Mouse (Mus musculus): ENCODE data around the gene Focad. TPM values are rescaled to one million over a fixed set of nuclear protein-coding genes. Genes with fewer than 3 reads are reported as not detected.

Gene Focad
- total and polyA plus RNA-seq, 2 experiments from 2014 or later = 9.2 to 34.1 TPM

GRCm38 (mm10) chr4:88082381-88082780 lies 12.0 kb upstream of the Focad start:
- no peaks in the 10 kb centered on the region for H3K27me3 ChIP-seq (ENCODE audit: insufficient read depth, low read length)
- no peaks in the 10 kb centered on the region for H3K4me1 ChIP-seq (ENCODE audit: insufficient read depth, low read length)
- H3K4me2 ChIP-seq (ENCODE audit: low read depth, low read length) = no peak overlapping the region
- ATAC-seq (no peak), DNase-seq (ENCODE audit: low spot score) (no peak)
- 84% methylated on average over 4 of the region's 4 CpGs for WGBS
- no peak for TF ChIP-seq CTCF (IDR thresholded peaks at IDR 0.05; ENCODE audit: low read depth)
- H3K36me3 ChIP-seq (ENCODE audit: insufficient read depth, low read length) = no peaks in the 10 kb centered on the region
- no peak overlapping the region for H3K4me3 ChIP-seq (ENCODE audit: low read length)
- no peak overlapping the region for H3K9ac ChIP-seq (replicated peaks; ENCODE audit: low read length)
- H3K27ac ChIP-seq = no peak overlapping the region
- H3K9me3 ChIP-seq (ENCODE audit: low read length) = no peaks in the 10 kb centered on the region

- H3K4me2 ChIP-seq (ENCODE audit: low read depth, low read length) = no peak overlapping the region
- no peak overlapping the region for H3K9ac ChIP-seq (replicated peaks; ENCODE audit: low read length)
- DNase-seq (ENCODE audit: low spot score) = no peak
- ATAC-seq = no peak
- H3K27me3 ChIP-seq (ENCODE audit: insufficient read depth, low read length) = no peaks in the 10 kb centered on the region
- no peaks in the 10 kb centered on the region for H3K36me3 ChIP-seq (ENCODE audit: insufficient read depth, low read length)
- no peak for TF ChIP-seq CTCF (IDR thresholded peaks at IDR 0.05; ENCODE audit: low read depth)
- H3K9me3 ChIP-seq (ENCODE audit: low read length) = no peaks in the 10 kb centered on the region
- no peak overlapping the region for H3K4me3 ChIP-seq (ENCODE audit: low read length)
- no peaks in the 10 kb centered on the region for H3K4me1 ChIP-seq (ENCODE audit: insufficient read depth, low read length)
- H3K27ac ChIP-seq = no peak overlapping the region
- 72% methylated on average over 3 of the region's 3 CpGs for WGBS
These were observed 10.6 kb upstream of the Focad start for GRCm38 (mm10) chr4:88083781-88084180.

GRCm38 (mm10) chr4:88090316-88090715 lies 4.1 kb upstream of the Focad start:
- no peak overlapping the region for H3K4me3 ChIP-seq (ENCODE audit: low read length)
- peak; percentile 10 for DNase-seq (ENCODE audit: low spot score)
- no peaks in the 10 kb centered on the region for H3K27me3 ChIP-seq (ENCODE audit: insufficient read depth, low read length)
- no peak overlapping the region for H3K4me2 ChIP-seq (ENCODE audit: low read depth, low read length)
- H3K9me3 ChIP-seq (ENCODE audit: low read length) = no peaks in the 10 kb centered on the region
- TF ChIP-seq CTCF (IDR thresholded peaks at IDR 0.05; ENCODE audit: low read depth) = no peak
- H3K4me1 ChIP-seq (ENCODE audit: insufficient read depth, low read length) = no peaks in the 10 kb centered on the region
- no peak for ATAC-seq
- no peak overlapping the region for H3K27ac ChIP-seq
- 55% methylated on average over 2 of the region's 2 CpGs for WGBS
- no peak overlapping the region for H3K9ac ChIP-seq (replicated peaks; ENCODE audit: low read length)
- no peaks in the 10 kb centered on the region for H3K36me3 ChIP-seq (ENCODE audit: insufficient read depth, low read length)

GRCm38 (mm10) chr4:88094768-88095420 lies 465 bp downstream of the Focad start:
- no peaks in the 10 kb centered on the region for H3K27me3 ChIP-seq (ENCODE audit: insufficient read depth, low read length)
- DNase-seq (ENCODE audit: low spot score) (peak; percentile 36), ATAC-seq (peak; percentile 71)
- TF ChIP-seq CTCF (IDR thresholded peaks at IDR 0.05; ENCODE audit: low read depth) = no peak
- peak overlapping the region; percentile 72 for H3K4me3 ChIP-seq (ENCODE audit: low read length)
- under 1% methylated on average over 30 of the region's 30 CpGs for WGBS
- no peaks in the 10 kb centered on the region for H3K9me3 ChIP-seq (ENCODE audit: low read length)
- peak overlapping the region; percentile 74 for H3K9ac ChIP-seq (replicated peaks; ENCODE audit: low read length)
- H3K4me2 ChIP-seq (ENCODE audit: low read depth, low read length) = peak overlapping the region; percentile 81
- H3K27ac ChIP-seq = peak overlapping the region; percentile 78
- H3K4me1 ChIP-seq (ENCODE audit: insufficient read depth, low read length) = no peaks in the 10 kb centered on the region
- H3K36me3 ChIP-seq (ENCODE audit: insufficient read depth, low read length) = no peaks in the 10 kb centered on the region

GRCm38 (mm10) chr4:88095693-88096092 lies 1.3 kb downstream of the Focad start:
- Histone ChIP-seq H3K4me1 (ENCODE audit: insufficient read depth, low read length) (no peaks in the 10 kb centered on the region), H3K9me3 (ENCODE audit: low read length) (no peaks in the 10 kb centered on the region), H3K27ac (no peak overlapping the region), H3K36me3 (ENCODE audit: insufficient read depth, low read length) (no peaks in the 10 kb centered on the region), H3K9ac (replicated peaks; ENCODE audit: low read length) (no peak overlapping the region), H3K27me3 (ENCODE audit: insufficient read depth, low read length) (no peaks in the 10 kb centered on the region), H3K4me2 (ENCODE audit: low read depth, low read length) (peak overlapping the region; percentile 81), H3K4me3 (ENCODE audit: low read length) (no peak overlapping the region)
- 75% methylated on average over 2 of the region's 2 CpGs for WGBS
- DNase-seq (ENCODE audit: low spot score) (no peak), ATAC-seq (no peak)
- no peak for TF ChIP-seq CTCF (IDR thresholded peaks at IDR 0.05; ENCODE audit: low read depth)

- DNase-seq (ENCODE audit: low spot score) = no peak
- H3K4me2 ChIP-seq (ENCODE audit: low read depth, low read length) = no peak overlapping the region
- 53% methylated on average over 3 of the region's 3 CpGs for WGBS
- no peak overlapping the region for H3K9ac ChIP-seq (replicated peaks; ENCODE audit: low read length)
- H3K36me3 ChIP-seq (ENCODE audit: insufficient read depth, low read length) = no peaks in the 10 kb centered on the region
- H3K9me3 ChIP-seq (ENCODE audit: low read length) = no peaks in the 10 kb centered on the region
- no peak overlapping the region for H3K4me3 ChIP-seq (ENCODE audit: low read length)
- no peaks in the 10 kb centered on the region for H3K27me3 ChIP-seq (ENCODE audit: insufficient read depth, low read length)
- no peak for TF ChIP-seq CTCF (IDR thresholded peaks at IDR 0.05; ENCODE audit: low read depth)
- no peak for ATAC-seq
- H3K27ac ChIP-seq = no peak overlapping the region
- no peaks in the 10 kb centered on the region for H3K4me1 ChIP-seq (ENCODE audit: insufficient read depth, low read length)
These were observed 14.2 kb downstream of the Focad start for GRCm38 (mm10) chr4:88108585-88108984.

- WGBS = 76% methylated on average over 3 of the region's 3 CpGs
- no peak for ATAC-seq
These were observed 22.9 kb downstream of the Focad start for GRCm38 (mm10) chr4:88117331-88117730.

More at GRCm38 (mm10) chr4:88117331-88117730, 22.9 kb downstream of the Focad start:
- Histone ChIP-seq H3K9me3 (ENCODE audit: low read length) (no peaks in the 10 kb centered on the region), H3K4me3 (ENCODE audit: low read length) (no peak overlapping the region), H3K27me3 (ENCODE audit: insufficient read depth, low read length) (no peaks in the 10 kb centered on the region), H3K9ac (replicated peaks; ENCODE audit: low read length) (no peak overlapping the region), H3K36me3 (ENCODE audit: insufficient read depth, low read length) (no peaks in the 10 kb centered on the region), H3K27ac (no peak overlapping the region), H3K4me1 (ENCODE audit: insufficient read depth, low read length) (no peaks in the 10 kb centered on the region), H3K4me2 (ENCODE audit: low read depth, low read length) (no peak overlapping the region)
- TF ChIP-seq CTCF (IDR thresholded peaks at IDR 0.05; ENCODE audit: low read depth) = no peak
- DNase-seq (ENCODE audit: low spot score) = no peak

Measured in hindbrain, postnatal 0 days (tissue).